Mouse (Mus musculus) brain, embryonic 14.5 days (tissue): Measurements from ENCODE around the gene S100a7a. TPM values are rescaled to one million over a fixed set of nuclear protein-coding genes. Genes with fewer than 3 reads are reported as not detected.

Experiments
- DNase-seq: peaks from one replicate; pipeline ENCODE4 v3.0.0-alpha.2; 2011; ENCODE audit warnings: low read depth
- CTCF ChIP-seq: fragments of 200-500 bp; IDR thresholded peaks from 2 replicates; pipeline ENCODE4 v1.5.1; 2012; ENCODE audit warnings: inconsistent platforms, mild to moderate bottlenecking, moderate library complexity, borderline replicate concordance; ENCODE audit not compliant: insufficient read depth, insufficient read length; ENCODE audit errors: extremely low read depth
- POLR2A ChIP-seq: fragments of 200-500 bp; IDR thresholded peaks from 2 replicates; pipeline ENCODE4 v1.6.1; 2012; ENCODE audit warnings: mild to moderate bottlenecking, inconsistent platforms, borderline replicate concordance; ENCODE audit not compliant: poor library complexity, insufficient read depth, insufficient read length, severe bottlenecking; ENCODE audit errors: extremely low read depth
- polyA plus RNA-seq: library from polyadenylated mRNA; depleted of rRNA; stranded (reverse); fragments of >200 nt; gene quantifications from 2 replicates; pipeline ENCODE4 v1.2.3, GENCODE M21; 2012; rRNA removed

S100a7a gene
- polyA plus RNA-seq, 1 experiment, result 0.14 TPM

DNA sequence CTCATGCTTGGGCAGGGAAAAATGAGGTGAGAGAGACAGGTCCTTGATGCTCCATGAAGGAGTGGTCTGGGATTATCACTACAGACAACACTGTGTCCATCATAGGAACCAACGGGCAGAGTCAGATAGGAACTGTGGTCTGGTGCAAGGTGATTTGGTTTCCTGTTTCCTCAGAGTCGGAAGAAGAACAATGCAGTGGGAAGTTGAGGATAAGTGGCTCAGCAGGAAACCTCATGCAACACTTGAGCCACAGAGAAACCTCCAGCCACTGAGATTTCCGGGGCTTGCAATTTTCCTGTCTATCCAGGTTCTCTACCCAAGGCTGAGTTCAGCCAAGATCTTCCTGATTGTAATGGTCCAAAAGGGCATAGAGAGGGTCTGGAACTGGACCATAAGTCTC, 24.8 kb downstream of the S100a7a start:
- DNase-seq, result no peak
- no peak for TF ChIP-seq POLR2A
- TF ChIP-seq CTCF, result no peak

DNA sequence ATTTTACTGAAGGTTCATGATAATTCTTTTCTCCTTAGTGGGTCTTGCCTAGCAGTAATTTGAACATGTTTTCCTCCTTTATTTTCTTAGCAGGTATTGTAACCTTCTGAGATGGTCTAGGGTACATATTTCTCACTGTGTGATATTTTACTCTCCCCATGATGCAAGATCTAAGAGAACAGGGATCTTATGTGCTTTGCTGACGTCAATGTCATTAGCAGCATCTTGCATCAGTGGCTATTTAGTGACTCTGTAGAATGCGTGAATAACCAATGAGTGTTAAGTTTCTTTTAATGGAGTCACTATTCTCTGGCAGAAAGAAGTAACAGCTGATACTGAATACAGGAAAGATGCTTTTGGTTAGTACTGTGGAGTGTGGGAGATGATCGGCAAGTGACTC, 30.1 kb downstream of the S100a7a start:
- no peak for TF ChIP-seq CTCF
- TF ChIP-seq POLR2A, result no peak
- DNase-seq, result no peak

DNA sequence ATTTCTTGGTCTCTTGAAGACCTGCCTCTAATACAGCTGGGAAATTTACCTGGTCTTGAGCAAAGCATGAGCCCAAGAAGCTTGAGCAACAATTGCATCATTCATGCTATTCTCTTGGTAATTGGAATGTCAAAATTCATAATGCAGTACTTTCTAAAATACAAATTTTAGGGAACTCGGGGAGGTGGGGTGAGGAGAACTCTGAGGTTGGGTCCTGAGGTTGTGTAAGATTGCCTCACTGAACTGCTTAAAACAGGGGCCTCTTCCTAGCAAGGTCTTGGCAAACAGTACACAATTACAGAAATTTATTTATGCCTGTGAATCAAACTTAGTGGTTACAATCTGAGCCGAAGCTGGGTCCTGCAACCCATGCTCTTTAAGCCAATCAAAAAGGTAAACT, 33.0 kb downstream of the S100a7a start:
- TF ChIP-seq CTCF (no peak), POLR2A (no peak)
- no peak for DNase-seq

- no peak for DNase-seq
- no peak for TF ChIP-seq POLR2A
- TF ChIP-seq CTCF, result no peak
Observed at GRCm38 (mm10) chr3:90693496-90693895, 39.7 kb downstream of the S100a7a start.

- TF ChIP-seq CTCF, result no peak
- TF ChIP-seq POLR2A, result no peak
- no peak for DNase-seq
Observed at GRCm38 (mm10) chr3:90695613-90696012, 41.8 kb downstream of the S100a7a start, which contains the start of gene S100a9. Gene S100a9, minus strand, starts transcription at chr3:90695721.

- no peak for DNase-seq
- TF ChIP-seq CTCF (no peak), POLR2A (no peak)
Observed at GRCm38 (mm10) chr3:90702244-90702643, 48.4 kb downstream of the S100a7a start.

Other genes with a start within 250 kb of the S100a7a start
- 56.0 and 66.1 TPM in 2 replicates for gene Ints3, start 220.4 kb upstream of the S100a7a start, polyA plus RNA-seq
- 5.8 and 7.5 TPM in 2 replicates for gene Npr1, start 188.2 kb upstream of the S100a7a start, polyA plus RNA-seq
- 183 TPM in 2 replicates for gene Ilf2, start 177.9 kb upstream of the S100a7a start, polyA plus RNA-seq
- 45.1 and 54.1 TPM in 2 replicates for gene Snapin, start 163.0 kb upstream of the S100a7a start, polyA plus RNA-seq
- 199 and 209 TPM in 2 replicates for gene Chtop, start 144.5 kb upstream of the S100a7a start, polyA plus RNA-seq
- gene S100a1, start 139.6 kb upstream of the S100a7a start, polyA plus RNA-seq, result 7.4 and 8.1 TPM in 2 replicates
- gene S100a13, start 139.6 kb upstream of the S100a7a start, polyA plus RNA-seq, result 6.4 and 6.7 TPM in 2 replicates
- 1.4 and 2.3 TPM in 2 replicates for gene S100a14, start 127.2 kb upstream of the S100a7a start, polyA plus RNA-seq
- 22.5 and 22.9 TPM in 2 replicates for gene S100a16, start 116.8 kb upstream of the S100a7a start, polyA plus RNA-seq
- 1.1 TPM in 1 of 2 replicates, not detected in the other for gene S100a3, start 93.4 kb upstream of the S100a7a start, polyA plus RNA-seq
- gene S100a2, start 63.8 kb upstream of the S100a7a start, polyA plus RNA-seq, result not detected in 2 replicates
- not detected in 2 replicates for gene Gm42674, start 52.1 kb upstream of the S100a7a start, polyA plus RNA-seq
- gene S100a4, start 50.2 kb upstream of the S100a7a start, polyA plus RNA-seq, result 1.6 and 2.5 TPM in 2 replicates
- gene S100a5, start 45.5 kb upstream of the S100a7a start, polyA plus RNA-seq, result not detected in 2 replicates
- gene S100a6, start 41.1 kb upstream of the S100a7a start, polyA plus RNA-seq, result 22.2 and 26.1 TPM in 2 replicates
- 3.0 and 7.4 TPM in 2 replicates for gene S100a8, start 15.0 kb downstream of the S100a7a start, polyA plus RNA-seq
- gene S100a9, start 41.7 kb downstream of the S100a7a start, polyA plus RNA-seq, result 3.7 and 7.0 TPM in 2 replicates
- gene Pglyrp4, start 72.9 kb downstream of the S100a7a start, polyA plus RNA-seq, result not detected in 2 replicates
- not detected in 2 replicates for gene Gm5849, start 123.9 kb downstream of the S100a7a start, polyA plus RNA-seq